Mouse (Mus musculus) kidney, postnatal 0 days (tissue): ENCODE measurements around the gene Rere. TPM values are rescaled to one million over a fixed set of nuclear protein-coding genes. Genes with fewer than 3 reads are reported as not detected.
A peak's percentile ranks its signal among the peaks of the same experiment; 100 is the strongest.
"Not testable (repeated sequence)": the region's sequence is repeated elsewhere in the genome, so short reads cannot be mapped to it uniquely, and the experiment has no call there.

Experiments
- ATAC-seq: fragments of 200-750 bp; cut with Nextera tagmentation; replicated peaks from 2 replicates; pipeline ENCODE4 v1.8.0; 2017; ENCODE audit warnings: low read depth, moderate number of reproducible peaks, moderate TSS enrichment, moderate library complexity; ENCODE audit not compliant: low FRiP score
- DNase-seq: peaks from one replicate; pipeline ENCODE4 v3.0.0-alpha.2; 2016; ENCODE audit warnings: low spot score
- H3K27ac ChIP-seq: fragments of 300-500 bp; sonication (generic); 2 replicates; pipeline ENCODE4 v1.5.1; 2014; ENCODE audit warnings: mild to moderate bottlenecking
- H3K27me3 ChIP-seq: fragments of 300-500 bp; sonication (generic); 2 replicates; pipeline ENCODE4 v1.6.1; 2014; ENCODE audit warnings: low read length, mixed read lengths; ENCODE audit not compliant: insufficient read depth
- H3K36me3 ChIP-seq: fragments of 300-500 bp; sonication (generic); 2 replicates; pipeline ENCODE4 v1.6.1; 2014; ENCODE audit warnings: low read length, mixed read lengths; ENCODE audit not compliant: insufficient read depth
- H3K4me1 ChIP-seq: fragments of 300-500 bp; sonication (generic); replicated peaks from 2 replicates; pipeline ENCODE4 v1.6.1; 2014; ENCODE audit warnings: antibody characterized with exemption, low read length, mixed read lengths; ENCODE audit not compliant: insufficient read depth
- H3K4me2 ChIP-seq: fragments of 300-500 bp; sonication (generic); 2 replicates; pipeline ENCODE4 v1.6.1; 2014; ENCODE audit warnings: mild to moderate bottlenecking, low read length, moderate library complexity, mixed read lengths
- H3K4me3 ChIP-seq: fragments of 300-500 bp; sonication (generic); replicated peaks from 2 replicates; pipeline ENCODE4 v1.5.1; 2014; ENCODE audit warnings: low read depth, low read length
- H3K9ac ChIP-seq: fragments of 300-500 bp; sonication (generic); 2 replicates; pipeline ENCODE4 v1.6.1; 2014; ENCODE audit warnings: low read depth, low read length
- H3K9me3 ChIP-seq: fragments of 300-500 bp; sonication (generic); replicated peaks from 2 replicates; pipeline ENCODE4 v1.6.1; 2016; ENCODE audit warnings: low read length, inconsistent platforms, mixed read lengths
- CTCF ChIP-seq: IDR thresholded peaks from 2 replicates; pipeline ENCODE4 v1.5.1; 2016; ENCODE audit warnings: antibody characterized with exemption, low read depth, mild to moderate bottlenecking, moderate library complexity
- WGBS: fragments of 180-500 bp; shearing (Covaris S2); extraction: QIAGEN DNeasy Blood & Tissue Kit; methylation state at CpG from one replicate; pipeline ENCODE4 v1.1.7; 2014; 5-methylcytosine and 5-hydroxymethylcytosine counted together
- polyA plus RNA-seq: library from polyadenylated mRNA; unstranded; fragments of >200 nt; fragmentation: Nextera tagmentation; extraction: Ambion mirVana; gene quantifications from 2 replicates; pipeline ENCODE4 v1.2.1, GENCODE M21; 2015

The Rere gene
- polyA plus RNA-seq, 1 experiment from 2014 or later, result 29.8 TPM

DNA sequence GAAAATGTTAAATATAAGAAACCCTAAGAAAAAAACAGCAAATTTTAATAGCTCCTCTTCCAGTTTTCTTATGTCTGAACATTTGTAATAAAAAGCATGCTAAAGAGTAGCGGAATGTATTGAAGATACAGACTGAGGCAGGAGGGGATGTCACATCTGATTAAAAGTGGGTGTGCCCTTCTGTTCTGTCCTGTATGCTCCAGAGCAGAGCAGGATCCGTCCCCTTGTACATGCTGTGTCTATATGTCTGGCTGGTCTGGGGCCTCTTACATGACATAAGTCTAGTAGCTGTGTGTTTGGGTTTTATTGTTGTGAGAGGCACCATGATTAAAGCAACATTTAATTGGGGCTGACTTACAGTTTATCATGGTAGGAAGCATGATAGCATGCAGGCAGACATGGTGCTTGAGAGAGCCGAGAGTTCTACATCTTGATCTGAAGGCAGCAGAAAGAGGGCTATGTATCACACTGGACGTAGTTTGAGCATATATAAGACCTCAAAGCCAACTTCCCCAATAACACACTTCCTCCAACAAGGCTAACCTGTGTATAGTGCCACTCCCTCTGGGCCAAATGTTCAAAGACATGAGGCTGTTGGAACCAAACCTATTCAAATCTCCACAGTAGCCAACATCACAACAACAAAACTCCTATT, 189.4 kb downstream of the Rere start:
- H3K36me3 ChIP-seq, result peaks cover 6% of the 10 kb centered on the region; the same call in 1 of the 2 replicates

DNA sequence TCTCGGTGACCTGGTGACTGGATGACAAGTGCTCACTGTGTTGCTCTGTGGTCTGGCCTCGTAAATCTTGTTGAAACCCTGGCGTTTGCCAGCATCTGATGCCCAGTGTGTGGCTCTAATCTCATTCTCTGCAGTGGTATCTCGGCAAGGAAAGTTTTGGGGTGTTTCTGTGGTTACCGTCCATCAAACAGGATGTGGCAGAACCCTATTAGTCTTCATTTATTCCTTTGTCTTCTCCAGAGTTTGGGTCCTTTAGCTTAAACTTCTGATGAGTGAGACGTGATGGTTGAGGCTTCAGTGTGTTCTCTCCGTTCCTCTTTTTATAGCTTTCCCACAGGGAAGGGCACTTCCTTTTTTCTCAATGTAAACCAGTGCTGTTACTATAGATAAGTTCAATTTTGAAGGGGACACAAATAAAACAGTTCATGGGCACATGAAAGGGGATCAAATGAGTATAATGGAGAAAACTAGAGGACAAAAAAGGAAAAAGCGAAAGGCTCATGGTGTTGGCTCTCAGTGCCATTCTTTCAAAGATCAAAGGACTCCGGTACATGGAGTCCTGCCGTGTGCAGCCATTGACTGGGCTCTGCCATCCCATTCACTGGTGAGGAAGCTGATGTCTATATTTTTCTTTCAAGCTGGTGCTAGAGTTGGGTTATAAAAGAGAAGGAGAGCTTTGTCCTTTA, 191.4 kb downstream of the Rere start:
- no peaks in the 10 kb centered on the region for H3K27me3 ChIP-seq
- no peak overlapping the region for H3K4me3 ChIP-seq
- WGBS, result 45% methylated on average over 10 of the region's 10 CpGs
- no peak overlapping the region for H3K4me2 ChIP-seq
- no peak overlapping the region for H3K27ac ChIP-seq
- peaks cover 12% of the 10 kb centered on the region; the same call in 1 of the 2 replicates for H3K36me3 ChIP-seq
- peaks cover 8% of the 10 kb centered on the region for H3K4me1 ChIP-seq
- DNase-seq (no peak), ATAC-seq (no peak)
- no peaks in the 10 kb centered on the region for H3K9me3 ChIP-seq
- H3K9ac ChIP-seq, result no peak overlapping the region
- TF ChIP-seq CTCF, result no peak

More for the DNA sequence above, 189.4 kb downstream of the Rere start:
- DNase-seq (no peak), ATAC-seq (no peak)
- Histone ChIP-seq H3K9me3 (no peaks in the 10 kb centered on the region), H3K27me3 (no peaks in the 10 kb centered on the region), H3K9ac (no peak overlapping the region), H3K4me3 (no peak overlapping the region), H3K27ac (no peak overlapping the region), H3K4me1 (peaks cover 8% of the 10 kb centered on the region), H3K4me2 (no peak overlapping the region)
- 91% methylated on average over 4 of the region's 4 CpGs for WGBS
- no peak for TF ChIP-seq CTCF

DNA sequence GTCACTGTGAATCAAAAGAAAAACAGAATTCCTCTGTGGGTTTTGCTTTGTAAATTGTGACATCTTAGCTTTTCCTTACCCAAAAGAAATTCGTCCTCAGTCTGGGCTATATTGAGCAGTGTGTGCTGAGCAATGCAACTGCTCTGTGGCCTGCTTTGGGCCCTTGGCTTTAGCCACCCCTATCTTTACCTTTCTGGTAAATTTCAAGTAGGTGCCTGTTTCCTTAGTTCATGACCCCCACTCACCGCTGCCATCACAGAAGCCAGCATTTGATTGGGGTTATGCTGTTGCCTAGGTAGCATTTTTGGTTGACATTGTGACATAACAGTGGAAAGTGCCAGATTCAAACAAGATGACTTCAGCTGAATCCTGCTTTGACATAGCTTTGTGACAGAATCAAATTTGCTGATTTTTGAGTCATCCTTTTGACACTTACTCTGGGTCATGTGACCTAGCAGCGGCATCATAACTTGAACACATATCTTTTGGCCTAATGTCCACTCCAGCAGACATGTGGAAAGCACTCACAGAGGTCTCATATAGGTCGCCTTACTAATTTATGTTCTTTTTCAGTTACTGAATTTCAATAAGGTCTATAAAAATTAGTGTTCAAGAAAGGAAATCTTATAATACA, 192.1 kb downstream of the Rere start:
- Histone ChIP-seq H3K27ac (no peak overlapping the region), H3K9ac (no peak overlapping the region), H3K9me3 (no peaks in the 10 kb centered on the region), H3K36me3 (peaks cover 16% of the 10 kb centered on the region; the same call in 1 of the 2 replicates), H3K27me3 (no peaks in the 10 kb centered on the region), H3K4me3 (no peak overlapping the region), H3K4me1 (peaks cover 8% of the 10 kb centered on the region), H3K4me2 (no peak overlapping the region)
- ATAC-seq (no peak), DNase-seq (no peak)
- no peak for TF ChIP-seq CTCF
- 86% methylated on average over 4 of the region's 4 CpGs for WGBS

- Histone ChIP-seq H3K9me3 (no peaks in the 10 kb centered on the region), H3K4me3 (no peak overlapping the region), H3K27ac (no peak overlapping the region; the same call in 1 of the 2 replicates), H3K27me3 (no peaks in the 10 kb centered on the region), H3K9ac (no peak overlapping the region), H3K4me1 (peaks cover 8% of the 10 kb centered on the region), H3K4me2 (no peak overlapping the region), H3K36me3 (peaks cover 16% of the 10 kb centered on the region; the same call in 1 of the 2 replicates)
- TF ChIP-seq CTCF, result no peak
- DNase-seq (no peak), ATAC-seq (no peak)
- WGBS, result 48% methylated on average over 7 of the region's 7 CpGs
Measured at GRCm38 (mm10) chr4:150474086-150474485, 192.6 kb downstream of the Rere start.

DNA sequence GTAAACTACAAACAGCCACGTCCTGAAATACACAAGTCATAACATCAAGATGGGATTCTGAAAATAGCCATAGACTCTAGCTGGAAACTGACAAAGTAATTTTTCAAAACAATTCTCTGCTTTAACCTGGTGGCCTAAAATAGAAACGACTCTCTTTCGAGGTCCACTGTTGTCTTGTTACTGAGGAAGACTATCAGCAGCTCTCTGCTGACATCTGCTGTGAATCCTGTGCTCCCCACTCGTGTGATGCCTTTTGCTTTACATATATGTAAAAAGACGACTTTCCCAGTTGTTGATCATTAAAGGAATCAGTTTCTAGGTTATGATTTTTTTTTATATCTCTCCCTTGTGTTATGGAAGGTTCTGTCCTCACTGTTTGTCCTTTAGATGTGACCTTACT, 194.8 kb downstream of the Rere start:
- Histone ChIP-seq H3K4me1 (peaks cover 4% of the 10 kb centered on the region; the same call in 1 of the 2 replicates), H3K9me3 (no peaks in the 10 kb centered on the region), H3K27me3 (no peaks in the 10 kb centered on the region), H3K36me3 (peaks cover 13% of the 10 kb centered on the region; the same call in 1 of the 2 replicates), H3K9ac (no peak overlapping the region), H3K4me3 (no peak overlapping the region), H3K27ac (no peak overlapping the region), H3K4me2 (no peak overlapping the region)
- ATAC-seq (no peak), DNase-seq (no peak)
- TF ChIP-seq CTCF, result peak; percentile 48
- 53% methylated on average over 5 of the region's 5 CpGs for WGBS

DNA sequence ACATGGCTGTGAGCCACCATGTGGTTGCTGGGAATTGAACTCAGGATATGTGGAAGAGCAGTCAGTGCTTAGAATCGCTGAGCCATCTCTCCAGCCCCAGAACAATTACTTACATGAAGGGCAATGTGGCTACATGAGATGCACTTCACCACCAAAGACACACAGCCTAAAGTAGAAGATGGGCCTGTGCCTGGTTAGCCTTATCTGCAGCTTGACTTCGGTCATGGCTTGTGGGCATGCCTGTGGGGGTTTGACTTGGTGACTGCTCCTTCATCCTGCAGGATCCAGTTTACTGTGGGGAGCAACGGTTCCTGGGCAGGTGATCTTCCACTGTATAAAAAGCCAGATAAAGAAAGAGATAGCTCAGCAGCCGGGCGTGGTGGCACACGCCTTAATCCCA, 196.6 kb downstream of the Rere start:
- no peak overlapping the region for H3K4me3 ChIP-seq
- H3K36me3 ChIP-seq, result peaks cover 13% of the 10 kb centered on the region; the same call in 1 of the 2 replicates
- no peak overlapping the region for H3K4me2 ChIP-seq
- H3K27me3 ChIP-seq, result no peaks in the 10 kb centered on the region
- peaks cover 4% of the 10 kb centered on the region; the same call in 1 of the 2 replicates for H3K4me1 ChIP-seq
- no peaks in the 10 kb centered on the region for H3K9me3 ChIP-seq
- no peak overlapping the region for H3K27ac ChIP-seq
- no peak for DNase-seq
- ATAC-seq, result no peak
- 88% methylated on average over 6 of the region's 6 CpGs for WGBS
- no peak overlapping the region for H3K9ac ChIP-seq
- no peak for TF ChIP-seq CTCF

DNA sequence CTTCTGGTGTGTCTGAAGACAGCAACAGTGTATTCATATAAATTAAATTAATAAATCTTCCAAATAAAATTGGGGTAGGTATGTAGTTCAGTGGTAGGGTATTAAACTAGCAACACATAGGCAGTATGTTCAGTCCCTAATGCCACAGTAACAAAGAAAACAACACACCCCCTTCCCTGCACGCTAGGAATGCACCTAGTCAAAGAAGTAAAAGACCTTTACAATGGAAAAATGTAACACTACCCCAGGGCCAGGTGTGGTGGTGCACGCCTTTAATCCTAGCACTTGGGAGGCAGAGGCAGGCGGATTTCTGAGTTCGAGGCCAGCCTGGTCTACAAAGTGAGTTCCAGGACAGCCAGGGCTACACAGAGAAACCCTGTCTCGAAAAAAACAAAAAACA, 201.6 kb downstream of the Rere start:
- H3K27me3 ChIP-seq, H3K4me3 ChIP-seq, H3K4me1 ChIP-seq, H3K36me3 ChIP-seq, H3K4me2 ChIP-seq, DNase-seq, ATAC-seq, H3K27ac ChIP-seq, H3K9ac ChIP-seq, H3K9me3 ChIP-seq: not testable (repeated sequence)
- 85% methylated on average over 5 of the region's 5 CpGs for WGBS
